Mouse (Mus musculus) testis, adult 2 months (tissue): Measurements from ENCODE around the gene L3mbtl4.

Experiments
- CTCF ChIP-seq: fragments of 200-500 bp; IDR thresholded peaks from 2 replicates; pipeline ENCODE4 v1.5.1; 2012; ENCODE audit warnings: low read depth, mild to moderate bottlenecking, inconsistent platforms, low read length, moderate library complexity; ENCODE audit not compliant: control insufficient read depth, insufficient read depth, insufficient replicate concordance
- POLR2A ChIP-seq: fragments of 200-500 bp; IDR thresholded peaks from 2 replicates; pipeline ENCODE4 v1.6.1; 2012; ENCODE audit warnings: low read depth, mild to moderate bottlenecking, inconsistent platforms, low read length, moderate library complexity; ENCODE audit not compliant: control insufficient read depth

- TF ChIP-seq CTCF (no peak), POLR2A (no peak)
Measured at GRCm38 (mm10) chr17:68264835-68265557, 8.6 kb upstream of the L3mbtl4 start.
